ENCODE assay signal across 9 mouse cellular contexts in the genomic region with DNA sequence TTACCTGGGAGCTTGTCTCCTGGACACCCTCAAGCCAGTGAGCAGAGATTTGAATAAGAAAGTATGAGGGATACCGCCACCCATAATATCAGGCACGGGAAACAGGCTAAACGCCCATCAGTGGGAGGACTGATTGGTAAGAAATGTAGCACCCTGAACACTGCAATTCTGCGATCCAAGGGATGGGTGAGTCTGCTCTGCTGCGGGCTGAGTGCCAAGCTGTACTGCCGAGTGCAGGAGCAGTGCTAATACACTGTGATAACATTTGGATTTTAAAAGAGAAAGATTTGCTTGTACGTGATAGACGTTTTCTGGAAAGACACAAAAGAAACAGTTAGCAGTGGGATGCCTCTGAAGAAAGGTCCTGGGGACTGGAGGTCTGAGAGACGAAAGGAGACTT. TPM values are rescaled to one million over a fixed set of nuclear protein-coding genes. Genes with fewer than 3 reads are reported as not detected.
A peak's percentile ranks its signal among the peaks of the same experiment; 100 is the strongest.
DNase-seq lines count a peak whose midpoint lies in the region; ATAC-seq and TF ChIP-seq lines count a peak whose summit lies in the region.
"Had no signal": no experiment of that assay in that cellular context is flagged by ENCODE, and none has a peak within 500 bp of the region (broad histone marks: within the 10 kb centered on the region; RNA-seq: fewer than 3 reads in every experiment).

No protein-coding gene starts in this region.

- no peak overlapping the region for H3K4me2 ChIP-seq in midbrain, embryonic 11.5 days
- H3K4me2 ChIP-seq in heart, embryonic 14.5 days (ENCODE audit: low read length), result peak overlapping the region; percentile 48

- DNase-seq in gastrocnemius, adult 2 months, result peak; percentile 67
- DNase-seq in gastrocnemius, adult 8-10 months (ENCODE audit: low spot score in 2 of 2), result no peak
- DNase-seq in midbrain, embryonic 11.5 days (ENCODE audit: low spot score, missing footprints), result peak; percentile 66
- no peak for DNase-seq in midbrain, embryonic 10.5 days (ENCODE audit: low spot score)
- peak; percentile 76 to 77 for DNase-seq in right cerebral cortex, postnatal 10 days (ENCODE audit: low spot score in 2 of 2)
- no peak for DNase-seq in spleen, adult 18-20 months
- no peak for DNase-seq in natural killer cell, adult 2 months (ENCODE audit: low spot score in 2 of 2)

- no peaks in the 10 kb centered on the region for H3K9me3 ChIP-seq in midbrain, embryonic 11.5 days (ENCODE audit: control insufficient read depth, low read length)
- no peaks in the 10 kb centered on the region for H3K9me3 ChIP-seq in midbrain, embryonic 10.5 days (replicated peaks)
- H3K9me3 ChIP-seq in heart, embryonic 14.5 days (ENCODE audit: control insufficient read depth, low read length), result no peaks in the 10 kb centered on the region

- H3K27ac ChIP-seq in gastrocnemius, adult 2 months, result no peak overlapping the region
- no peak overlapping the region for H3K27ac ChIP-seq in midbrain, embryonic 11.5 days (ENCODE audit: low read depth, low read length)
- no peak overlapping the region for H3K27ac ChIP-seq in midbrain, embryonic 10.5 days (replicated peaks)
- peak overlapping the region; percentile 43 to 59; a peak in 3 of 4 replicates for H3K27ac ChIP-seq in heart, embryonic 14.5 days (replicated peaks in 1 of 2; ENCODE audit: control insufficient read depth in 1 of 2, insufficient read depth in 1 of 2, low read depth in 2 of 2, low read length in 2 of 2)
- H3K27ac ChIP-seq: macrophage had no signal

- 50% methylated on average over 9 of the region's 9 CpGs for WGBS in midbrain, embryonic 11.5 days
- 57% methylated on average over 9 of the region's 9 CpGs for WGBS in midbrain, embryonic 10.5 days
- 21% methylated on average over 9 of the region's 9 CpGs for WGBS in heart, embryonic 14.5 days

- ATAC-seq in midbrain, embryonic 11.5 days (ENCODE audit: low FRiP score), result no peak
- ATAC-seq in heart, embryonic 14.5 days (ENCODE audit: insufficient number of reproducible peaks, insufficient read depth, low FRiP score, low read depth), result peak; percentile 52; the same call in 1 of the 2 replicates

- no peaks in the 10 kb centered on the region for H3K27me3 ChIP-seq in midbrain, embryonic 11.5 days (ENCODE audit: control insufficient read depth, insufficient read depth, low read length)
- H3K27me3 ChIP-seq in midbrain, embryonic 10.5 days (ENCODE audit: low read depth, poor library complexity, severe bottlenecking), result peaks cover 12% of the 10 kb centered on the region
- no peaks in the 10 kb centered on the region for H3K27me3 ChIP-seq in heart, embryonic 14.5 days (ENCODE audit: control insufficient read depth, insufficient read depth, low read length)

- intact Hi-C loops in gastrocnemius, adult 2 months (cut with DNase I), result no loop called here

- no peak overlapping the region for H3K9ac ChIP-seq in midbrain, embryonic 11.5 days (ENCODE audit: low read length)
- peak overlapping the region; percentile 47 for H3K9ac ChIP-seq in heart, embryonic 14.5 days (ENCODE audit: low read length)

- no peaks in the 10 kb centered on the region for H3K36me3 ChIP-seq in midbrain, embryonic 11.5 days (ENCODE audit: control insufficient read depth, insufficient read depth, low read length)
- no peaks in the 10 kb centered on the region for H3K36me3 ChIP-seq in midbrain, embryonic 10.5 days
- H3K36me3 ChIP-seq in heart, embryonic 14.5 days (ENCODE audit: control insufficient read depth, insufficient read depth, low read length), result no peaks in the 10 kb centered on the region

- no peak for TF ChIP-seq CTCF in gastrocnemius, adult 2 months (IDR thresholded peaks at IDR 0.05)

- peaks cover 13% of the 10 kb centered on the region for H3K4me1 ChIP-seq in midbrain, embryonic 11.5 days (ENCODE audit: control insufficient read depth, insufficient read depth, low read length)
- peaks cover 35% of the 10 kb centered on the region for H3K4me1 ChIP-seq in midbrain, embryonic 10.5 days
- peaks cover 22 to 32% of the 10 kb centered on the region in 2 experiments for H3K4me1 ChIP-seq in heart, embryonic 14.5 days (ENCODE audit: control insufficient read depth in 2 of 2, insufficient read depth in 2 of 2, low read length in 2 of 2)

- H3K4me3 ChIP-seq in gastrocnemius, adult 2 months, result no peak overlapping the region
- H3K4me3 ChIP-seq in midbrain, embryonic 11.5 days (ENCODE audit: low read depth, low read length), result no peak overlapping the region
- no peak overlapping the region for H3K4me3 ChIP-seq in midbrain, embryonic 10.5 days
- 0 out of 4 replicates have a peak overlapping the region, but pooled peaks of 1 of the 2 experiments have one; percentile 6 for H3K4me3 ChIP-seq in heart, embryonic 14.5 days (ENCODE audit: control insufficient read depth in 1 of 2, insufficient read depth in 1 of 2, low read depth in 1 of 2, low read length in 2 of 2)

RNA-seq across cellular contexts. Expression of a gene that starts 26.5 kb away (rescaled TPM):
- total RNA-seq in gastrocnemius, adult 2 months (2021), result 1 to 10 TPM in 1 of 2 experiments, under 1 TPM in 1; 0.54 to 1.1 TPM
- total RNA-seq in gastrocnemius, adult 8-10 months (2022), result 1 to 10 TPM in 1 of 4 experiments, under 1 TPM in 3; 0.63 to 1.3 (median 0.94) TPM
- 4.6 TPM in 2 replicates for polyA plus RNA-seq in midbrain, embryonic 11.5 days (2014; fragmentation: Nextera tagmentation; extraction: Ambion mirVana)
- polyA plus RNA-seq in midbrain, embryonic 10.5 days (2016; fragmentation: Nextera tagmentation; extraction: Ambion mirVana), result 2.3 and 3.0 TPM in 2 replicates
- polyA plus RNA-seq in heart, embryonic 14.5 days (2014; fragmentation: Nextera tagmentation; extraction: Ambion mirVana), result 17.0 and 17.3 TPM in 2 replicates

RNA-seq across cellular contexts. Expression of a gene that starts 29.1 kb away (rescaled TPM):
- 1 to 10 TPM; 5.5 to 6.2 TPM for total RNA-seq in gastrocnemius, adult 2 months (2021)
- 1 to 10 TPM; 4.2 to 6.9 (median 5.4) TPM for total RNA-seq in gastrocnemius, adult 8-10 months (2022)
- polyA plus RNA-seq in midbrain, embryonic 11.5 days (2014; fragmentation: Nextera tagmentation; extraction: Ambion mirVana), result 15.3 and 17.3 TPM in 2 replicates
- 25.4 and 27.3 TPM in 2 replicates for polyA plus RNA-seq in midbrain, embryonic 10.5 days (2016; fragmentation: Nextera tagmentation; extraction: Ambion mirVana)
- 23.1 and 23.7 TPM in 2 replicates for polyA plus RNA-seq in heart, embryonic 14.5 days (2014; fragmentation: Nextera tagmentation; extraction: Ambion mirVana)

RNA-seq across cellular contexts. Expression of a gene that starts 41.5 kb away (rescaled TPM):
- total RNA-seq in gastrocnemius, adult 2 months (2021), result 1 to 10 TPM; 2.5 to 3.6 TPM
- 1 to 10 TPM; 2.0 to 4.5 (median 2.3) TPM for total RNA-seq in gastrocnemius, adult 8-10 months (2022)
- 28.5 and 29.8 TPM in 2 replicates for polyA plus RNA-seq in midbrain, embryonic 11.5 days (2014; fragmentation: Nextera tagmentation; extraction: Ambion mirVana)
- polyA plus RNA-seq in midbrain, embryonic 10.5 days (2016; fragmentation: Nextera tagmentation; extraction: Ambion mirVana), result 33.5 and 37.6 TPM in 2 replicates
- polyA plus RNA-seq in heart, embryonic 14.5 days (2014; fragmentation: Nextera tagmentation; extraction: Ambion mirVana), result 19.4 and 19.7 TPM in 2 replicates

RNA-seq across cellular contexts. Expression of a gene that starts 50.8 kb away (rescaled TPM):
- total RNA-seq in gastrocnemius, adult 2 months (2021), result 1 to 10 TPM; 4.6 to 6.6 TPM
- total RNA-seq in gastrocnemius, adult 8-10 months (2022), result 1 to 10 TPM; 2.7 to 5.0 (median 4.0) TPM
- polyA plus RNA-seq in midbrain, embryonic 11.5 days (2014; fragmentation: Nextera tagmentation; extraction: Ambion mirVana), result 0.34 and 0.57 TPM in 2 replicates
- polyA plus RNA-seq in midbrain, embryonic 10.5 days (2016; fragmentation: Nextera tagmentation; extraction: Ambion mirVana), result 0.32 and 0.57 TPM in 2 replicates
- polyA plus RNA-seq in heart, embryonic 14.5 days (2014; fragmentation: Nextera tagmentation; extraction: Ambion mirVana), result 6.4 and 6.8 TPM in 2 replicates
- polyA plus RNA-seq: macrophage had no signal

Comparison
In these comparisons a context has a peak if more than half of its experiments do, and no peak if none do; other contexts are left out.
1. DNase-seq: peak in gastrocnemius, adult 2 months (single experiment), midbrain, embryonic 11.5 days (single experiment) and right cerebral cortex, postnatal 10 days (2 of 2); none in gastrocnemius, adult 8-10 months (0 of 2), midbrain, embryonic 10.5 days (single experiment), spleen, adult 18-20 months (0 of 2) and natural killer cell, adult 2 months (0 of 2).
2. H3K27ac ChIP-seq: peak in heart, embryonic 14.5 days (2 of 2); none in gastrocnemius, adult 2 months (single experiment), midbrain, embryonic 11.5 days (single experiment) and midbrain, embryonic 10.5 days (single experiment).